Mouse (Mus musculus) neural tube, embryonic 12.5 days (tissue): Measurements from ENCODE around the gene Gltpd2. TPM values are rescaled to one million over a fixed set of nuclear protein-coding genes. Genes with fewer than 3 reads are reported as not detected.

Experiments used
- ATAC-seq: fragments of 200-750 bp; cut with Nextera tagmentation; 2 replicates; pipeline ENCODE4 v1.8.0; 2017; ENCODE audit warnings: low read depth, mild to moderate bottlenecking, moderate TSS enrichment, moderate library complexity; ENCODE audit not compliant: low FRiP score
- H3K27ac ChIP-seq: fragments of 300-500 bp; sonication (generic); 2 replicates; pipeline ENCODE4 v1.5.1; 2016
- H3K27me3 ChIP-seq: fragments of 300-500 bp; sonication (generic); replicated peaks from 2 replicates; pipeline ENCODE4 v1.6.1; 2016; ENCODE audit warnings: mild to moderate bottlenecking
- H3K36me3 ChIP-seq: fragments of 300-500 bp; sonication (generic); 2 replicates; pipeline ENCODE4 v1.6.1; 2016; ENCODE audit warnings: mild to moderate bottlenecking
- H3K4me1 ChIP-seq: fragments of 300-500 bp; sonication (generic); 2 replicates; pipeline ENCODE4 v1.6.1; 2016
- H3K4me2 ChIP-seq: fragments of 300-500 bp; sonication (generic); replicated peaks from 2 replicates; pipeline ENCODE4 v1.6.1; 2016; ENCODE audit warnings: mild to moderate bottlenecking
- H3K4me3 ChIP-seq: fragments of 300-500 bp; sonication (generic); 2 replicates; pipeline ENCODE4 v1.5.1; 2016
- H3K9ac ChIP-seq: fragments of 300-500 bp; sonication (generic); 2 replicates; pipeline ENCODE4 v1.6.1; 2016; ENCODE audit warnings: mild to moderate bottlenecking
- H3K9me3 ChIP-seq: fragments of 300-500 bp; sonication (generic); 2 replicates; pipeline ENCODE4 v1.6.1; 2016; ENCODE audit warnings: mild to moderate bottlenecking
- WGBS: fragments of 180-500 bp; shearing (Covaris S2); methylation state at CpG from one replicate; pipeline ENCODE4 v1.1.7; 2016; 5-methylcytosine and 5-hydroxymethylcytosine counted together
- polyA plus RNA-seq: library from polyadenylated mRNA; unstranded; fragments of >200 nt; fragmentation: Nextera tagmentation; extraction: Ambion mirVana; gene quantifications from 2 replicates; pipeline ENCODE4 v1.2.1, GENCODE M21; 2016

The Gltpd2 gene
- polyA plus RNA-seq, 1 experiment from 2014 or later: 0.42 TPM

DNA sequence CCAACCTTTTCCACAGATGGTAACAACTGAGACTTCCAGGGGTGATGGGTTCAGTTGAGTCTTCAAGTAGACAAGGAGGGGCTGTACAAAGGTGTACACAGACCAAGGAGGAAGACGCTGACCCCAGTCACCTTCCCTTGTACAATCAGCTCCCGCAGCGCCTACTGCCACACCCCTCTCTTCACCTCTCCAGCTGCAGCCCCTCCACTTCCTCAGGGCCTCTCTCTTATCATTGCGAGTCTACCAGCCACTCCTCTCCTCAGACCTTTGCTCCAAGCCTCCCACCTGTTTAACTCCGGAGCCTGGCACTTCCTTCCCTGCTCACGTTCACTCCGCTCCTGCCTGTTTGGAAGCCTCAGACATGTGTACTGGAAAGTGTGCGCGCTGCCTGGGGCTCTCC is 14.0 kb upstream of the Gltpd2 start, which contains the start of gene Tm4sf5:
Gene Tm4sf5, plus strand, starts transcription at position 275 of the 400 bp plus-strand sequence.
- no peak within 1 kb of the TSS for H3K4me3 ChIP-seq
- H3K4me2 ChIP-seq: no peak within 1 kb of the TSS
- H3K9me3 ChIP-seq: no peaks in the 10 kb centered on the region
- H3K27ac ChIP-seq: no peak within 1 kb of the TSS
- no peaks in the 10 kb centered on the region for H3K36me3 ChIP-seq
- H3K4me1 ChIP-seq: peaks cover 5% of the 10 kb centered on the region; the same call in 1 of the 2 replicates
- no peak for ATAC-seq
- no peak within 1 kb of the TSS for H3K9ac ChIP-seq
- no peaks in the 10 kb centered on the region for H3K27me3 ChIP-seq
- 81% methylated on average over 9 of the region's 9 CpGs for WGBS

DNA sequence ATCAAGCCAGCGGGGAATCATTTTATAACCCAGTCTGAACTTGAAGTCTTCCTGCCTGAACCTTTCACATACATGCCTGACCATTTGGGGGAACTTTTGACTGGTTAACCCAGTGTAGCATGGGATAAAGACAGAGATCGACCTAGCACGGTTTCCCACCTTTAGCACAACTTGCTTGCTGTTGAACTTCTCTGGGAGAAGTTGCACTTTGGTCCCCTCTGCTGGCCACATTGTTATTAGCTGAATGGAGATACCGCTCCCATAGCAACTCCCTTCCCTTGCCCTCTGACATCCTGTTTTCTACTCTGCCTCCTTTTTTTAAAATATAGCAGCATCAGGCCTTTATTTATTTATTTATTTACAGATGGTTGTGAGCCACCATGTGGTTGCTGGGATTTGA is 12.6 kb upstream of the Gltpd2 start:
- no peak overlapping the region for H3K4me3 ChIP-seq
- no peaks in the 10 kb centered on the region for H3K36me3 ChIP-seq
- no peak overlapping the region for H3K4me2 ChIP-seq
- H3K27me3 ChIP-seq: no peaks in the 10 kb centered on the region
- no peak overlapping the region for H3K9ac ChIP-seq
- no peaks in the 10 kb centered on the region for H3K9me3 ChIP-seq
- ATAC-seq: no peak
- peaks cover 7% of the 10 kb centered on the region; the same call in 1 of the 2 replicates for H3K4me1 ChIP-seq
- H3K27ac ChIP-seq: no peak overlapping the region
- WGBS: 26% methylated on average over 4 of the region's 4 CpGs

DNA sequence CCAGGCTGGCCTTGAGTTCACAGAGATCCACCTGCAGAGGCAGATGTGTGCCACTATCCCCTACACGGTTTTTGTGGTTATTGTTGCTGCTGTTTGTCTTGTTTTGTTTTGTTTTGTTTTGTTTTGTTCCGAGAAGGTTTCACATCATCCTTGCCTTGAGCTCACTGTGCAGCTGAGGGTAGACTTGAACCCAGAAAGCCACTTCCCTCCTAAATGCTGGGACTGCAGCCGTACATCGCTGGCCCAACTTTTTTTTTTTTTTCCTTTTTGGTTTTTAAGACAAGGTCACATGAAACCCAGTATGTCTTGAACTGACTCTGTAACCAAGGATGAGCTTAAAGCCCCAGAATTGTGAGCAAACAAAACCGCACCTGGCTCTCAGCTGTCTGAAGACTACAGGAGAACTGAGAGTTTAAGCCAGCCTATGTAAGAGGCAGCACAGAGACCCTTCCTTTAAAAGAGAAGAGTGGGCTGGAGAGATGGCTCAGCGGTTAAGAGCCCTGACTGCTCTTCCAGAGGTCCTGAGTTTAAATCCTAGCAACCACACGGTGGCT is 12.0 kb upstream of the Gltpd2 start:
- no peak for ATAC-seq
- Histone ChIP-seq H3K9me3 (no peaks in the 10 kb centered on the region), H3K36me3 (no peaks in the 10 kb centered on the region), H3K27me3 (no peaks in the 10 kb centered on the region), H3K4me1 (peaks cover 7% of the 10 kb centered on the region; the same call in 1 of the 2 replicates), H3K4me3 (no peak overlapping the region), H3K9ac (no peak overlapping the region), H3K4me2 (no peak overlapping the region), H3K27ac (no peak overlapping the region)
- 74% methylated on average over 7 of the region's 7 CpGs for WGBS

DNA sequence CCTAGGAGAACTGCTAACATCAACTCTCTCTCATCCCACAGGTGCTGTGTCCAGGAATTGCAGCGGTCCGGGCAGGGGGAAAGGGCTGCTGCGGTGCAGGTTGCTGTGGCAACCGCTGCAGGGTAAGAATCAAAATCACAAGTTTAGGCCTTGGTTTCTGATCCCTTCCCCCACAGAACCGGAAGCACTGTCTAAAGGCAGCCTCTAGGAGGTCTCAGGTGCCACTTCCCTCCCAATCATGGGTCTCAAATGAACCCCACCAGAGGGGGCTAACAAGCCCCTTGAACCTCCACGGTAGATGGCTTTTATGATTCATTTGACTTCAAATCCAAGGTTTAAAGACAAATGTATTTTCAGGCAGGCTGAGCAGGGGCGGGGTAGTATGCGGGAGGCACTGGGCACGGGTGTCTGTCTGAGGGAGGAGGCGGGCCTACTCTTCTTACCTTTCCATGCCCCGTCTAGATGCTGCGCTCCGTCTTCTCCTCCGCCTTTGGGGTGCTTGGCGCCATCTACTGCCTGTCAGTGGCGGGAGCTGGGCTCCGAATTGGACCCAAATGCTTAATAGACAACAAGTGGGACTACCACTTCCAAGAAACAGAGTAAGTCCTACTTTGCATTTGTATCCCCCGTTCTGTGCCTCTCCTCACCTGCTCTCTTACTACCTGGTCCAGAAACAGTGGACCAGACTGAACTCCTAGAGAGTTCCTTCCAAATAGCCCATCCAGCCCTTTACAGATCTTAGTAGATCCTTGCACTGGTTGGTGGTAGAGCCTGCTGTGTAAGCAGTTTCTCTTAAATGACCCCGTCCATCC is 9.0 kb upstream of the Gltpd2 start:
- Histone ChIP-seq H3K4me2 (peak overlapping the region; percentile 30), H3K27me3 (no peaks in the 10 kb centered on the region), H3K36me3 (no peaks in the 10 kb centered on the region), H3K9me3 (no peaks in the 10 kb centered on the region), H3K4me3 (no peak overlapping the region), H3K27ac (no peak overlapping the region), H3K9ac (no peak overlapping the region), H3K4me1 (peaks cover 7% of the 10 kb centered on the region; the same call in 1 of the 2 replicates)
- no peak for ATAC-seq
- WGBS: 10% methylated on average over 19 of the region's 19 CpGs

DNA sequence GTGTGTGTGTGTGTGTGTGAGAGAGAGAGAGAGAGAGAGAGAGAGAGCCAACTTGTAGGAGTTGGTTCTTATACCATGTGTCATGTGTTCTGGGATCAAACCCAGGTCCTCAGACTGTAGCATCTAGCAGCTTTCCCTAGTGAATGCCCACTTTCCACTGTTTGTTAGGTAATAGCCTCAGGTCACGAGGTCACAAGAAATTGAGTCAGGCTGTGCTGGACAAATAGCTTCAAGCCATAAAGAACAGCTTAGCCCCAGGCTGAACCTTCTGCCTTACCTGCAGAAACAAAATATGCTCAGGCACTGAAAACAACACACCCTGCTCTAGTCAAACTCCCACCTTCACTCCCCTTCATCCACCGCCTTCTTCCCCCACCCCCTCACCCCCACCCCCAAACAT is 7.8 kb upstream of the Gltpd2 start:
- no peaks in the 10 kb centered on the region for H3K9me3 ChIP-seq
- no peak for ATAC-seq
- H3K27ac ChIP-seq: no peak overlapping the region
- peaks cover 7% of the 10 kb centered on the region; the same call in 1 of the 2 replicates for H3K4me1 ChIP-seq
- no peak overlapping the region for H3K4me2 ChIP-seq
- 69% methylated on average over 2 of the region's 2 CpGs for WGBS
- H3K9ac ChIP-seq: no peak overlapping the region
- no peak overlapping the region for H3K4me3 ChIP-seq
- H3K36me3 ChIP-seq: no peaks in the 10 kb centered on the region
- no peaks in the 10 kb centered on the region for H3K27me3 ChIP-seq

DNA sequence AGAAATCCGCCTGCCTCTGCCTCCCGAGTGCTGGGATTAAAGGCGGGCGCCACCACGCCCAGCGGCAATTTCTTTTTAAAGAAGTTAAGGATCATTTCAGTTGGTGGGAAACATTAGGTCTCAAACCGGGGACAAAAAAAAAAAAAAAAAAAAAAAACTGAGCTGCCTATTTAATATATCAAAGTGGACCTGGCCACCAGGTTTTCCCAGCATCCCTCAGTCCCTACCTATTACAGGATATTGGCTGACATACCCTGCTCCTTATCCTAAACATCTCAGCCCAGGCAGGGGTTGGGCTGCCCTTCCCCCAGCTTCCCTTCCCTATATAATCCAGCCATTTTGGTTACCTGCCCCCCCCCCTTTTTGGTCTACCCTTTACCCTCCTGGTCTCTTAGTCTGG is 7.2 kb upstream of the Gltpd2 start:
- Histone ChIP-seq H3K27ac (no peak overlapping the region), H3K4me3 (no peak overlapping the region), H3K36me3 (no peaks in the 10 kb centered on the region), H3K9ac (no peak overlapping the region), H3K9me3 (no peaks in the 10 kb centered on the region), H3K4me1 (peaks cover 7% of the 10 kb centered on the region; the same call in 1 of the 2 replicates), H3K27me3 (no peaks in the 10 kb centered on the region), H3K4me2 (no peak overlapping the region)
- 89% methylated on average over 7 of the region's 7 CpGs for WGBS
- no peak for ATAC-seq

DNA sequence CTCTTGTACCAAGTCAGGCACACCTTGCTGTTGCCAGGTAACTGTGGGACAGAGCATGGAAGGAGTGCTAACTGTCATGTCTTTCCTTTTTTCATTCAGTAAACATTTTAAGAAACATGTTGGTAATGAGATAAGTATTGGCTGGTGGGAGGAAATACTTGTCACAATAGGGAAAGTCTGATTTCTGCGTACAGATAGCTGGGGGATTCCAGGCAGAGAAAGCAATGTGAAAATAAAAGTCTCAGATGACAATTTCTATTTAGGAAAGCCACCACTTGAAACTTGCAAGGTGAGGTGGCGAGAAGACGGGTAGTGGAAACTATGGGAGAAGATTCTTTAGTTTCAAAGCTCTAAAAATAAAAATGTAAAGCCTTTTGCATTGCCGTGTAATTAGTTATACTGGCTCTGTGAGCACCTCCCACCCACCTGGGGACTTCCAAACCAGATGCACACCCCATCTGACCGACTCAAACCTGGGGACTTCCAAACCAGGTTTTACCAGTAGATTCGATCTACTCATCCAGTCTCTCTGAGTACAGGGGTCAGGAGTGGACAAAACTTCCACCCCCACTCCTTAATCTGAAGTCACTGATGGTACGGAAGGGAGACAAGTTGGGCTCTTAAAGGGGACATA is 6.2 kb upstream of the Gltpd2 start:
- H3K9ac ChIP-seq: no peak overlapping the region
- H3K27ac ChIP-seq: no peak overlapping the region
- peaks cover 7% of the 10 kb centered on the region; the same call in 1 of the 2 replicates for H3K4me1 ChIP-seq
- no peak for ATAC-seq
- WGBS: 84% methylated on average over 7 of the region's 7 CpGs
- no peaks in the 10 kb centered on the region for H3K36me3 ChIP-seq
- no peaks in the 10 kb centered on the region for H3K27me3 ChIP-seq
- H3K4me3 ChIP-seq: no peak overlapping the region
- H3K4me2 ChIP-seq: no peak overlapping the region
- no peaks in the 10 kb centered on the region for H3K9me3 ChIP-seq

DNA sequence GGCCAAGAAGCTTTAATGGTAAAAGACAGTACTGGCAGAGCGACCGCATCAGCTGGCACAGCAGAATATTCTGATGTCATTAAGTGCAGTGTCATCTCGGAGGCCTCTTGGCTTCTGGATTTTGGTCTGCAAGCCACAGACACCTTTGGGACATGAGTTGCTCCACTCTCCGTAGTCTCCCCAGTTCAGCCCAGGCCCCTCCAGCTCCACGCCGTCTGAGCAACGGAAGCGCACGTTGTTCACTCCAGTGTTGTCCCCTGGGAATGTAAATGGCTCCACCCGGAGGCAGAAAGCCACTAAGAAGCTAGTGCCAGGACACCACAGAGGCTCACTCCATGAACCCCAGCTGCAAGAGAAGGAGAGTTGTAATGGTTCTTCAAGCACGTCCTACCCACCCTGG is 5.5 kb upstream of the Gltpd2 start:
- no peaks in the 10 kb centered on the region for H3K27me3 ChIP-seq
- H3K4me2 ChIP-seq: no peak overlapping the region
- H3K9ac ChIP-seq: no peak overlapping the region
- no peak for ATAC-seq
- no peaks in the 10 kb centered on the region for H3K36me3 ChIP-seq
- H3K27ac ChIP-seq: no peak overlapping the region
- no peaks in the 10 kb centered on the region for H3K9me3 ChIP-seq
- H3K4me3 ChIP-seq: no peak overlapping the region
- WGBS: 56% methylated on average over 11 of the region's 11 CpGs
- H3K4me1 ChIP-seq: peaks cover 7% of the 10 kb centered on the region; the same call in 1 of the 2 replicates

DNA sequence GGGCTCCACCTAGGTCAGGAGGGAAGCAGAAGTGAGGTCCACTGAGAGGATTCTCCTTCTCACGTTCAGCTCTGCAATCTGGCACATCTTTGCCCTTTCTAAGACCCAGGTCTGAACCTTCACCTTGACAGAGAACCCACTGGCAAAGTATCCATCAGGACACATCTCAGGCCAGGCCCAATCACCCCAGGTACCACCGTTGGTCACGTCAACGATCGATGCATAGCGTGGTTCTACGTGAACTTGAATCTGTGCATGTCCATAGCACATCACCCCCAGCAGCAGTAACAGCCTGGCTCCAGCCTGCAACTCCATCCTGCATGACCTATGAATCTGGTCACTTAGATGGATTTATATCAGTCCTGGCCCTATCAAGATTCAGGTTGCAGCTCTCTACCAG is 4.7 kb upstream of the Gltpd2 start, which contains the start of gene Vmo1:
Gene Vmo1, minus strand, starts transcription at position 329 of the 400 bp plus-strand sequence.
- Histone ChIP-seq H3K36me3 (no peaks in the 10 kb centered on the region), H3K4me2 (no peak within 1 kb of the TSS), H3K9me3 (no peaks in the 10 kb centered on the region), H3K27ac (no peak within 1 kb of the TSS), H3K4me3 (no peak within 1 kb of the TSS), H3K27me3 (peaks cover 1% of the 10 kb centered on the region; the same call in 1 of the 2 replicates), H3K9ac (no peak within 1 kb of the TSS), H3K4me1 (peaks cover 7% of the 10 kb centered on the region; the same call in 1 of the 2 replicates)
- WGBS: 87% methylated on average over 7 of the region's 7 CpGs
- no peak for ATAC-seq

DNA sequence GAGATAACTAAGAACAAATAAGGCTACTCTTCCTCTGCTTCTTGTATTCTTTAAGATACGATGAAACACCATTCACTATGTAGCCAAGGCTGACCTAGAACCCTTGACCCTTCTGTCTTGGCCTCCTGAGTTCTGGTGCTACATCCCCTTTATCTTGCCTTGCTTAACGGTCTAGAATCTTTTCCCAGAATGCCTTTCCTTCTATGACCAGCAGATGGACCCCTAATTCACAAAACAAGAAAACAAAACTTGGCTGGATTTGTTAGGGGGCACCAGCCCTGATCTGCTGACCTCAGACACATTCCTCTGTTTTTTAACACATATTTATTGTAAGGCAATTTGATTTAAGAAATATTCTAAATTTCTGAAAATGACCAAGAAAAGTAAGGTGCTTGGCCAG is 2.6 kb upstream of the Gltpd2 start:
- ATAC-seq: no peak
- Histone ChIP-seq H3K27ac (no peak overlapping the region), H3K36me3 (no peaks in the 10 kb centered on the region), H3K9ac (no peak overlapping the region), H3K9me3 (no peaks in the 10 kb centered on the region), H3K4me1 (peaks cover 10% of the 10 kb centered on the region), H3K4me2 (no peak overlapping the region), H3K4me3 (no peak overlapping the region), H3K27me3 (peaks cover 10% of the 10 kb centered on the region)
- 38% methylated on average over 2 of the region's 2 CpGs for WGBS

DNA sequence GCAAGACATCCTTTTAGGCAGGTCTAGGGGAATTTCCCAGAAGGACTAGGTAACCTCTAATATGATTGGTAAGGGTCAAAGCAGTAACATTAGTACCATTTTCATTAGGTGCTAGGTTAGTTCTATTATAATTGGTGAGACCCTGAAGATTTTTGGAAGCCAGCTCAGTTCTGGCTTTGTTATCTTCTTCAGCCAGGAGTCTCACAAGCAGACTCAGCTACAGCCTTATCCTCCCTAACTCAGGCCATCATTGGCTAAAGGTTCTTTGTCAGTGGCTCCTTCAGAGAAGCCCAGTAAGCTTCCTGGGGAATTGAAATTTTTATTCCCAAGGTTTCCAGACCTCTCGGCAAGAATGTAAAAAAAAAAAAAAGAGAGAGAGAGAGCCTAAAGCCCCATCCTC is 560 bp upstream of the Gltpd2 start:
- no peak overlapping the region for H3K9ac ChIP-seq
- WGBS: 71% methylated on average over 1 of the region's 1 CpGs
- ATAC-seq: no peak
- no peak overlapping the region for H3K4me2 ChIP-seq
- no peaks in the 10 kb centered on the region for H3K36me3 ChIP-seq
- H3K4me1 ChIP-seq: peaks cover 10% of the 10 kb centered on the region
- no peak overlapping the region for H3K27ac ChIP-seq
- peaks cover 10% of the 10 kb centered on the region for H3K27me3 ChIP-seq
- no peak overlapping the region for H3K4me3 ChIP-seq
- no peaks in the 10 kb centered on the region for H3K9me3 ChIP-seq

DNA sequence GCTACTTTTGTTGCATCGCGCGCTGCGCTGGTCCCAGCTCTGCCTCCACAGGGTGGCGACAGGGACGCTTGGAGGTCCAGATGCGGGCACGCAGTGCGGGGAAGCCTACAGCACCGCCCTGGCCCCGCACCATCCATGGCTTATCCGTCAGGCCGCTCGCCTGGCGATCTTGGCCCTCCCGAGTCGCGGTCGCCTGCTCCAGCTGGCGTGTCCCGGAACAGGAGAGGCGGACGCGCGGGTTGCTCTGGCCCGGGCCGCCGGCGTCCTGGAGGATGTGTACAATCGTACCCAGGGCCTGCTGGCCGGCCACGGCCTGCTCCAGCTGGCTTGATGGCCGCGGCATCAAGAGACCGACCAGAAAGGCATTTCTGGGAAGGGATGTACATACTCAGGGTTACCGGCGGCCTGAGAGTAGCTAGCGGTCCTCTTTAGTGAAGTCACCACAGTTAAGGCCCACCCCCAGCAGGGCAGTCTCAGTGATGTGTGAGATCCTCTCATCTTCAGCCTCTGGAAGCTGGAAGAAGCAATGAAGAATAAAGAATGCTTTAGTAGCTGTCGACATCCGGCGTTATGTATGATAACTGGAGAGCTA is 1.3 kb downstream of the Gltpd2 start:
- Histone ChIP-seq H3K27ac (no peak overlapping the region), H3K9me3 (no peaks in the 10 kb centered on the region), H3K4me1 (peaks cover 10% of the 10 kb centered on the region), H3K4me3 (peak overlapping the region; percentile 7; the same call in 1 of the 2 replicates), H3K9ac (peak overlapping the region; percentile 57), H3K27me3 (peaks cover 10% of the 10 kb centered on the region), H3K4me2 (peak overlapping the region; percentile 55), H3K36me3 (no peaks in the 10 kb centered on the region)
- ATAC-seq: peak; percentile 52
- WGBS: 15% methylated on average over 41 of the region's 41 CpGs
